Mouse (Mus musculus) ES-Bruce4 (cell line): Measurements from ENCODE around the gene Spin1.

Experiments
- CTCF ChIP-seq: IDR thresholded peaks from one replicate; pipeline ENCODE4 v1.8.1; 2011; ENCODE audit warnings: low read depth, low read length
- EP300 ChIP-seq: IDR thresholded peaks from 2 replicates; pipeline ENCODE4 v1.6.1; 2011; ENCODE audit warnings: low read depth, low read length; ENCODE audit not compliant: insufficient read depth
- POLR2A ChIP-seq: IDR thresholded peaks from one replicate; pipeline ENCODE4 v1.8.1; 2011; ENCODE audit warnings: low read length; ENCODE audit not compliant: insufficient read depth

DNA sequence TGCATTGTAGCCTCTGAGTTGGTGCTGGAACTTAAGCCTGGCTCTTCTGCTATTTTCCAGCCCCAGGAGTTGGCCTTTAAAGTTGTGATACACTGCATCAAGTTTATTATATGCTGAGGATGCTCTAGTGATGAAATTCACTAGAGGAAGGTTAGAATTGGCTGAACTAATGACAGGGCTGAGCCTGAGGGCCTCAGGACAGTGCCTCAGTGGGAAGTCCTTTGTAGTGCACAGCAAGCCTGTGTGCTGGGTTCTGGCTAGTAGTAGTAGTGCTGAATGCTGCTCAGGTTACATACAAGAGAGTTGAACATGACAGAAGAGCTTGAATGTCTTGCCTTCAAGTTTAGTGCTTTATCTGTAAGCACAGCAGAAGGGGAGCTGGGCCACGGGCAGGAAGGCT lies 21.3 kb downstream of the Spin1 start:
- TF ChIP-seq CTCF, result no peak
- no peak for TF ChIP-seq POLR2A
- peak; percentile 59; the same call in 1 of the 2 replicates for TF ChIP-seq EP300
